Mouse (Mus musculus): ENCODE data around the gene Stra6l.

Stra6l gene

GRCm38 (mm10) chr4:45844355-45844754, 4.1 kb upstream of the Stra6l start:
- no peak for DNase-seq (ENCODE audit: extremely low read depth, low read depth, low spot score)

DNA sequence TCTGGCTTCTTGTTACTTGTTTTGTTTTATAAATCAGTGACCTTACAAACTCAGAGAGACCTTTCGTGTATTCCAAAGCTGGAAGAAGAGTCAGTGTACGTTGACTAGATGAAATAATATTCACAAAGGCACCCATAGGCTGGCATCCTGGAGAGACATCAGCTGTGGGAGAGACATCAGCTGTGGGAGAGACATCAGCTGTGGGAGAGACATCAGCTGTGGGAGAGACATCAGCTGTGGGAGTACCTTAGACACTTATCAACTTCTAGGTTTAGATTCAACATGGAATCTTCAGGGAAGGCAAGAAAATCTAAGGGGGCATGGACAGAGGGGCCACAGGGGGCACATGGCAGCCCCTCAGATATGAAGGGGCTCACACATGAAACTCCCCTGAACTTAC, 2.2 kb upstream of the Stra6l start:
- DNase-seq (ENCODE audit: extremely low read depth, low read depth, low spot score): no peak

DNA sequence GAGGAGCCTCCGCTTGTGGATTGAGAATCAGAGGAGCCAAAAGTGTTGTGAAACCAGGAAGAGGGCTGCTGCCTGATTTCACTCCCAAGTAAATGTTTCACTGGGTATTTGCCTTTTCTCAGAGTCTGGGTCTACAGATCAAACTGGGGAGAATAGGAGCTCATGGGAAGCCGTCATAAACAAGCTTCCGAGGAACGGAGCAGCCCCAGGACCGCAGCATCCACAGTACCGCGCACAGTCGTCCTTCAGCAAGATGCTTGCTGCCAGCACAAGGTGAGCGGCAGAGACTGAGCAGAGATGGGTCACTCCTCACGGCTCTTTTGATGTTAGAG, 327 bp downstream of the Stra6l start:
- no peak for DNase-seq (ENCODE audit: extremely low read depth, low read depth, low spot score)

- DNase-seq (ENCODE audit: extremely low read depth, low read depth, low spot score): no peak
Measured at GRCm38 (mm10) chr4:45849419-45849818, 955 bp downstream of the Stra6l start.

DNA sequence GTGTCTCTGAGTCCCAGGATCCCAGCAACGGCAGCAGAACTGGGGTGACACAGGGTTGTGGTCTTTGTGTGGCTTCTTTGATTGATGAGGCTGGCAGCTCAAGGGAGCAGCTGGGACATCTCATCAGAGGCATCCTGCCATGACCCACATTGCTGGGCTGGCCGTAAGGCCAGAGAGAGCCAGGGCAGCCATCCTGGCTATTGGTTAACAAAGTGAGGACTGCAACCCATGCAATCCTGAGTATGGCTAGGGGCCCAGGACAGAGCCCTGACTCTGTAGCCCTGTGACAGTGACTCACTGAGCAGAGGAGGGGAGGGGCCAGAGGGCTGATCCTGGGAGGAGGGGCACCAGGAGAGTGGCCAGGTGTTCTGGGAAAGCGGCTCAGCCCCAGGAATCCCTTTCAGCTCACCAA, 3.2 kb downstream of the Stra6l start:
- no peak for DNase-seq (ENCODE audit: extremely low read depth, low read depth, low spot score)

- DNase-seq (ENCODE audit: extremely low read depth, low read depth, low spot score): no peak
Measured at GRCm38 (mm10) chr4:45853496-45854246, 5.2 kb downstream of the Stra6l start.

GRCm38 (mm10) chr4:45855803-45856424, 7.5 kb downstream of the Stra6l start:
- no peak for DNase-seq (ENCODE audit: extremely low read depth, low read depth, low spot score)

GRCm38 (mm10) chr4:45861160-45861559, 12.7 kb downstream of the Stra6l start:
- DNase-seq (ENCODE audit: extremely low read depth, low read depth, low spot score): no peak

GRCm38 (mm10) chr4:45867416-45867815, 19.0 kb downstream of the Stra6l start:
- no peak for DNase-seq (ENCODE audit: extremely low read depth, low read depth, low spot score)

- DNase-seq (ENCODE audit: extremely low read depth, low read depth, low spot score): no peak
Measured at GRCm38 (mm10) chr4:45869021-45869815, 20.8 kb downstream of the Stra6l start.

GRCm38 (mm10) chr4:45872147-45872546, 23.7 kb downstream of the Stra6l start:
- no peak for DNase-seq (ENCODE audit: extremely low read depth, low read depth, low spot score)

DNA sequence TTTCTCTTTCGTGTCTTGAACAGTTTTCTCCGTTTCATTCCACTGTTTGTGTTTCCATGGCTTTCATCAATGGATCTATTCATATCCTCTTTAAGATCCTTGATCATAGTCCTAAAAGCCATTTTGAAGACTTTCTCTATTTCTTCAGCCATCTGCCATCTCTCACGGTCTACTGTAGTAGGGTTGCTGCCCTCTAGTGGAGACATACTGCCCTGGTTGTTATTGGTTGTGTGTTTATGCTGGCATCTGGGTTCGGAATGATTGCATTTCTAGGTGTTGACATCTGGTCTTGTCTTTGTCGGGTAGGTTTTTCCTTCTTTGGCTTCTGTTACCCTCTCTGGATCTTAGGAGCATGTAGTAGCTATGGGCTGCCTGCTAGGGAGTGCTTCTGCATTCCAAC, 30.5 kb downstream of the Stra6l start:
- no peak for DNase-seq (ENCODE audit: extremely low read depth, low read depth, low spot score)

GRCm38 (mm10) chr4:45882521-45882920, 34.1 kb downstream of the Stra6l start:
- DNase-seq (ENCODE audit: extremely low read depth, low read depth, low spot score): no peak

- no peak for DNase-seq (ENCODE audit: extremely low read depth, low read depth, low spot score)
Measured at GRCm38 (mm10) chr4:45883250-45883649, 34.8 kb downstream of the Stra6l start.

- DNase-seq (ENCODE audit: extremely low read depth, low read depth, low spot score): no peak
Measured at GRCm38 (mm10) chr4:45889487-45889886, 41.0 kb downstream of the Stra6l start.

- no peak for DNase-seq (ENCODE audit: extremely low read depth, low read depth, low spot score)
Measured at GRCm38 (mm10) chr4:45890066-45890761, 41.8 kb downstream of the Stra6l start, which contains the start of gene Ccdc180. Ccdc180 (plus strand) TSS chr4:45890303.

GRCm38 (mm10) chr4:45896425-45897081, 48.1 kb downstream of the Stra6l start:
- no peak for DNase-seq (ENCODE audit: extremely low read depth, low read depth, low spot score)

DNA sequence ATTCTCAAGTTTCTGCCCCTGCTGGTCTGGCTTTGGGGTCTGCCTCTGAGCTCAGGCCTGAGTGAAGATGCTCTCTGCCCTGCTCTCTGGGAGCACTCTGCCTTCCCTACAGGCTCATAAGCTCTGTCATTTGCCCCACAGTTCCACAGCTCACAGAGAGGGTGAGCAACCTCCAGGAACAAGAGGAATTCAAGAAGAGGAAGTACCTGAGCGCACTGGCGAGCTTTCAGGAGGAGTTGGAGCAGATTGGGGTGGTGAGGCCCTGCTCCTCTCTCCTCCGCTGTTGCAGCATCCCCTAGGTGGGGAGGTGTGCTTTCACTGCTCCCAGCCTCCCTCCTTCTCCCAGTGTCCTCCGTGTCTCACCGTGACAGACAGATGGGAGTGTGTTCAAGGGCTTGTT, 49.9 kb downstream of the Stra6l start:
- DNase-seq (ENCODE audit: extremely low read depth, low read depth, low spot score): no peak

DNA sequence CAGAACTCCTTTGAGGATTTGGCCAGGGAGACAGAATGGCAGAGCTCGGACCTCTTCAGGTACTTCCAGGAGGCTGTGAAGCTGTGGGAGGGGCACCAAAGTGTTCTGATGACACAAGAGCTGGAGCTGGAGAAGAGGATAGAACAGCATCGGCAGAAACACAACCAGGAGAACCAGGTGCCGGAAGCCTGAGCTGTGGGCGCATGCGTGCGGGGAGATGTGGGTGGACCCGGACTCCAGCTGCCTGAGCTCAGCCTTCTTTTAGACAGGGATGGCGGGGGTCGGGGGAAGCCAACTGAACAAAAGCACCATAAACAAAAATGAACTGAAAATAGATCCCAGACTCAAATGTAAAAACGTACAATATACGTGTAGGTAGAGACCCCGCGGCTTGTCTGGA, 60.8 kb downstream of the Stra6l start:
- no peak for DNase-seq (ENCODE audit: extremely low read depth, low read depth, low spot score)

GRCm38 (mm10) chr4:45909924-45910323, 61.5 kb downstream of the Stra6l start:
- no peak for DNase-seq (ENCODE audit: extremely low read depth, low read depth, low spot score)

GRCm38 (mm10) chr4:45911256-45911655, 62.8 kb downstream of the Stra6l start:
- no peak for DNase-seq (ENCODE audit: extremely low read depth, low read depth, low spot score)

Measured in fat pad, adult 2 months (tissue).